ENCODE assay signal across 7 mouse cellular contexts in the genomic region with DNA sequence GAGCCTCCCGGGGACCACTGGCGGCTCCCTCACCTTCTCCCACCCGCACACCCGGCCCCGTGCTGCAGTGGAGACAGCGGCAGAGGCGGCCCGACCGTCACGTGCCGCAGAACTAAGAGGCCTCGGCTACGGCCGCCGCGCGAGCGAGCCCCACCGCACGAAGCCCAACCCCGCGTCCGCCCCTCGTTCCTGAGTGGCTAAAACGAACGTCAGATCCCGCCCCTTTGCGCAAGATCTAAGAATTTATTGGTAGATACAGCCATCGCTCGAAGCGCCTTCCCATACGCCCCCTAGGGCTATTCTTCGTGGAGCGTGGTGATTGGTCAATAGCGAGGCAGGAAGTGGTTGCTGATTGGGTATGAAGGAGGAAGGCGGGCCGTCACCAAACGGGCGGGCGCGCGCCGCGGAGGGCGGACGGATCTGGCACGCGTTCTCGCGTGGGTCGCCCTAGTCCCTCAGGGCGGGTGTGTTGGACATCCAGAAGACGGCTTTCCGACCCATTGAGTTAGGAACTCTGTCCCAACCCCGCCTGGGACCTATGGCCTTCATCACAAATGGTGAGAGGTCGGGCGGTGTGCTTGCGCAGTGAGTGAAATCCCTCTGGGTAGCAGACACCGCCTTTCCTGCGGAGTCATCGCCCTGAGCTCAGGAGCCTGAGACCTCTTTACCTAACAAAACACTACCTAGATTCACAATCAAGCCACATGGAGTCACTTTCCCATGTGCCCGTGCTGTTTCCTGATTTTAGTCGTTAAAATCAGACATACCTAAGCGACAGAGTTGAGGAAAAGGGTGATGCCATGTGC. TPM values are rescaled to one million over a fixed set of nuclear protein-coding genes. Genes with fewer than 3 reads are reported as not detected.
DNase-seq lines count a peak whose midpoint lies in the region; ATAC-seq lines count a peak whose summit lies in the region.

Gene Canx (minus strand): TSS at position 178 of the 806 bp plus-strand sequence.

- intact Hi-C loops in gastrocnemius, postnatal 36 days (cut with DNase I) = no loop called here
- intact Hi-C loops in left cerebral cortex, postnatal 25 days (cut with DNase I) = loop anchor here (2.0 kb wide), 1 partner anchor 33 kb away; no protein-coding TSS in a partner anchor

- no peaks in the 10 kb centered on the region for H3K9me3 ChIP-seq in intestine, embryonic 15.5 days
- no peaks in the 10 kb centered on the region for H3K9me3 ChIP-seq in midbrain, embryonic 10.5 days (replicated peaks)

- peak; percentile 99 for ATAC-seq in intestine, embryonic 15.5 days

- no peaks in the 10 kb centered on the region for H3K36me3 ChIP-seq in intestine, embryonic 15.5 days
- H3K36me3 ChIP-seq in midbrain, embryonic 10.5 days = peaks cover 33% of the 10 kb centered on the region

- H3K9ac ChIP-seq in intestine, embryonic 15.5 days = peak within 1 kb of the TSS; percentile 99

- under 1% methylated on average over 64 of the region's 64 CpGs for WGBS in intestine, embryonic 15.5 days
- under 1% methylated on average over 64 of the region's 64 CpGs for WGBS in midbrain, embryonic 10.5 days

- H3K27me3 ChIP-seq in intestine, embryonic 15.5 days (replicated peaks) = no peaks in the 10 kb centered on the region
- H3K27me3 ChIP-seq in midbrain, embryonic 10.5 days (ENCODE audit: low read depth, poor library complexity, severe bottlenecking) = no peaks in the 10 kb centered on the region

- DNase-seq in adrenal gland, adult 2 months = peak; percentile 99
- DNase-seq in embryo, embryonic 11.5 days (ENCODE audit: low read depth, low spot score) = peak; percentile 99
- DNase-seq in gastrocnemius, postnatal 36 days = peak; percentile 97 to 98
- DNase-seq in left cerebral cortex, postnatal 25 days (ENCODE audit: low spot score in 2 of 2) = peak; percentile 99 to 100
- peak; percentile 99 for DNase-seq in midbrain, embryonic 10.5 days (ENCODE audit: low spot score)
- peak; percentile 95 for DNase-seq in right cerebral cortex, postnatal 4 days

- peak within 1 kb of the TSS; percentile 87 for H3K4me3 ChIP-seq in intestine, embryonic 15.5 days (replicated peaks)
- H3K4me3 ChIP-seq in midbrain, embryonic 10.5 days = peak within 1 kb of the TSS; percentile 96

- peak within 1 kb of the TSS; percentile 86 for H3K27ac ChIP-seq in intestine, embryonic 15.5 days
- peak within 1 kb of the TSS; percentile 99 for H3K27ac ChIP-seq in midbrain, embryonic 10.5 days (replicated peaks)

- H3K4me1 ChIP-seq in intestine, embryonic 15.5 days (replicated peaks) = 0 out of 2 replicates have a peak, but pooled peaks cover 5% of the 10 kb centered on the region
- H3K4me1 ChIP-seq in midbrain, embryonic 10.5 days = peaks cover 42% of the 10 kb centered on the region

- H3K4me2 ChIP-seq in intestine, embryonic 15.5 days (replicated peaks) = peak within 1 kb of the TSS; percentile 68

RNA-seq across cellular contexts. Expression of gene Canx, which starts in this region (rescaled TPM):
- total RNA-seq in adrenal gland, adult 2 months (2021) = 100 to 1,000 TPM; 479 to 498 TPM
- 13.9 and 19.7 TPM in 2 replicates for polyA plus RNA-seq in adrenal gland, adult 2 months (2012; rRNA removed)
- total RNA-seq in gastrocnemius, postnatal 36 days (2021) = 100 to 1,000 TPM in 1 of 2 experiments, 10 to 100 TPM in 1; 76.4 to 103 TPM
- polyA plus RNA-seq in intestine, embryonic 15.5 days (2015; fragmentation: Nextera tagmentation; extraction: Ambion mirVana) = 358 and 379 TPM in 2 replicates
- 100 to 1,000 TPM; 432 to 442 TPM for total RNA-seq in left cerebral cortex, postnatal 25 days (2021)
- 324 and 343 TPM in 2 replicates for polyA plus RNA-seq in midbrain, embryonic 10.5 days (2016; fragmentation: Nextera tagmentation; extraction: Ambion mirVana)

Comparison
In these comparisons a context has a peak if more than half of its experiments do, and no peak if none do; other contexts are left out.
1. Peak in every context shown above with its lines: DNase-seq, ATAC-seq, H3K4me3 ChIP-seq and H3K27ac ChIP-seq.
2. RNA of gene Canx (total RNA-seq): 479 to 498 TPM in adrenal gland, adult 2 months and 432 to 442 TPM in left cerebral cortex, postnatal 25 days; 76.4 to 103 TPM in gastrocnemius, postnatal 36 days; every median in the first group is over 4 times any median in the second.
3. RNA of gene Canx (polyA plus RNA-seq): 358 to 379 TPM in intestine, embryonic 15.5 days and 324 to 343 TPM in midbrain, embryonic 10.5 days; 13.9 to 19.7 TPM in adrenal gland, adult 2 months; every median in the first group is over 10 times any median in the second.